Mouse (Mus musculus) thymus, adult 2 months (tissue): Measurements from ENCODE around the gene Il17rc.

Experiments used
- CTCF ChIP-seq: fragments of 200-500 bp; IDR thresholded peaks from 2 replicates; pipeline ENCODE4 v1.5.1; 2012; ENCODE audit warnings: mild to moderate bottlenecking, control low read depth, low read length, moderate library complexity, borderline replicate concordance; ENCODE audit not compliant: control insufficient read depth, poor library complexity, insufficient read depth; ENCODE audit errors: extremely low read depth
- POLR2A ChIP-seq: fragments of 200-500 bp; IDR thresholded peaks from 2 replicates; pipeline ENCODE4 v1.6.1; 2012; ENCODE audit warnings: mild to moderate bottlenecking, low read length, control low read depth, moderate library complexity; ENCODE audit not compliant: control insufficient read depth, poor library complexity, insufficient read depth; ENCODE audit errors: extremely low read depth

DNA sequence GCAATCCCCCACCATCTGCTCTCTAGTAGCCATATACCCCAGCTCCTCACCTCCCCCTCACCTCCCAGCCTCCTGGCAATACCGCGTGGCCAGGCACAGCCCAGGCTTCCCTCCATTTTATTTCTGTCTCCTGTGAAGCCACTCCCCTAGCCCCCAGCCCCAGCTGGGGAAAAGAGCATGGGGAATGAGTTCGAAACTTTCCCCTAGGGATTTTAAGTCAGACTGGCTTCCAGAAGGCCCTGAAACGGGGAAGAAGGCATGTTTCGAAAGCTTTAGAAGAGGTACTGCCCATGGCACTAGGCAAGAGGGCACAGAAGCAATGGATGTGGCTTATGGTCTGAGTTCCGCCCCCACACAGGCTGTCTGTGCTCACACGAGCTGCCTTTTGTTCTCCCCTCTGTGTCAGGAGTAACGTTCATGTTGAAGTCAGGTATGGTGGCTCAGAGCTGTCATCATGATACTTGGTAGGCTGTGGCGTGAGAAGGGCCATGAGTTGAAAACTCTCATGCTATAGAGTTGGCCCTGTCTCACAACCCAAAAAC lies 35.5 kb upstream of the Il17rc start, which contains the start of gene Cidec:
- TF ChIP-seq CTCF (no peak), POLR2A (no peak)
